Mouse (Mus musculus): Measurements from ENCODE around the gene Rps6kc1.

- TF ChIP-seq GATA1 (IDR thresholded peaks at IDR 0.05; ENCODE audit: low read length) = no peak
- no peak for TF ChIP-seq TAL1 (IDR thresholded peaks at IDR 0.05; ENCODE audit: low read length)
Measured at GRCm38 (mm10) chr1:190948846-190949245, 37.3 kb upstream of the Rps6kc1 start.

Measured in erythroblast, embryonic 14.5 days (primary cell).